Mouse (Mus musculus) cortical plate, adult 2 months (tissue): ENCODE data around the gene Dnajc6. TPM values are rescaled to one million over a fixed set of nuclear protein-coding genes. Genes with fewer than 3 reads are reported as not detected.

Experiments
- H3K27ac ChIP-seq: fragments of 200-500 bp; 2 replicates; pipeline ENCODE4 v1.5.1; 2012; ENCODE audit warnings: low read length, control low read depth, inconsistent platforms; ENCODE audit not compliant: insufficient read depth
- H3K4me1 ChIP-seq: fragments of 200-500 bp; 2 replicates; pipeline ENCODE4 v1.6.1; 2011; ENCODE audit warnings: low read length; ENCODE audit not compliant: control insufficient read depth, insufficient read depth
- H3K4me3 ChIP-seq: fragments of 200-500 bp; 2 replicates; pipeline ENCODE4 v1.5.1; 2011; ENCODE audit warnings: mild to moderate bottlenecking, low read length, control low read depth; ENCODE audit not compliant: insufficient read depth
- CTCF ChIP-seq: fragments of 200-500 bp; IDR thresholded peaks from 2 replicates; pipeline ENCODE4 v1.5.1; 2011; ENCODE audit warnings: mild to moderate bottlenecking, control low read depth, low read length; ENCODE audit not compliant: insufficient read depth; ENCODE audit errors: extremely low read depth
- POLR2A ChIP-seq: fragments of 200-500 bp; IDR thresholded peaks from 2 replicates; pipeline ENCODE4 v1.6.1; 2011; ENCODE audit warnings: mild to moderate bottlenecking, low read length, control low read depth; ENCODE audit not compliant: insufficient read depth; ENCODE audit errors: extremely low read depth
- polyA plus RNA-seq: library from polyadenylated mRNA; depleted of rRNA; stranded (reverse); fragments of >200 nt; gene quantifications from 2 replicates; pipeline ENCODE4 v1.2.3, GENCODE M21; 2012

Gene Dnajc6
- polyA plus RNA-seq, 1 experiment: 144 TPM

GRCm38 (mm10) chr4:101511768-101512521 lies 15.5 kb downstream of the Dnajc6 start:
- H3K4me3 ChIP-seq: no peak overlapping the region
- H3K4me1 ChIP-seq: peaks cover 13% of the 10 kb centered on the region
- TF ChIP-seq CTCF (no peak), POLR2A (no peak)
- H3K27ac ChIP-seq: no peak overlapping the region

DNA sequence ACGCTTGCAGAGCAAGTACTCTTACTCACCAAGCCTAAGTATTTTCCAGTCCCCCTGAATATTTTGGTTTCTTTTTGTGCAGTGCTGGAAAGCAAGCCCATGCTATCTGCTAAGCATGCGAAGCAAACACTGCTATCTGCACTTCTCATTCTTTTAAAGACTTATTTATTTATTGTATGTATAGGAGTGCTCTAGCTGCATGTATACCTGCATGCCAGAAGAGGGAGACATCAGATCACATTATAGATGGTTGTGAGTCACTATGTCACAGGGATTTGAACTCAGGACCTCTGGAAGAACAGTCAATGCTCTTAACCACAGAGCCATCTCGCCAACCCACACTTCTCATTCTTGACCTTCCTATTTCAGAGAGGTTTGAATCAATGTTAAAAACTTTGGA lies 16.8 kb downstream of the Dnajc6 start:
- H3K27ac ChIP-seq: no peak overlapping the region
- H3K4me1 ChIP-seq: peaks cover 18% of the 10 kb centered on the region
- H3K4me3 ChIP-seq: no peak overlapping the region
- TF ChIP-seq CTCF (peak; percentile 4; the same call in 1 of the 2 replicates), POLR2A (no peak)

- H3K4me3 ChIP-seq: no peak overlapping the region
- TF ChIP-seq POLR2A: no peak
- TF ChIP-seq CTCF: no peak
- H3K4me1 ChIP-seq: peaks cover 16% of the 10 kb centered on the region
- H3K27ac ChIP-seq: 0 out of 2 replicates have a peak overlapping the region, but pooled peaks have one; percentile 0
Observed at GRCm38 (mm10) chr4:101515853-101516252, 19.4 kb downstream of the Dnajc6 start.

DNA sequence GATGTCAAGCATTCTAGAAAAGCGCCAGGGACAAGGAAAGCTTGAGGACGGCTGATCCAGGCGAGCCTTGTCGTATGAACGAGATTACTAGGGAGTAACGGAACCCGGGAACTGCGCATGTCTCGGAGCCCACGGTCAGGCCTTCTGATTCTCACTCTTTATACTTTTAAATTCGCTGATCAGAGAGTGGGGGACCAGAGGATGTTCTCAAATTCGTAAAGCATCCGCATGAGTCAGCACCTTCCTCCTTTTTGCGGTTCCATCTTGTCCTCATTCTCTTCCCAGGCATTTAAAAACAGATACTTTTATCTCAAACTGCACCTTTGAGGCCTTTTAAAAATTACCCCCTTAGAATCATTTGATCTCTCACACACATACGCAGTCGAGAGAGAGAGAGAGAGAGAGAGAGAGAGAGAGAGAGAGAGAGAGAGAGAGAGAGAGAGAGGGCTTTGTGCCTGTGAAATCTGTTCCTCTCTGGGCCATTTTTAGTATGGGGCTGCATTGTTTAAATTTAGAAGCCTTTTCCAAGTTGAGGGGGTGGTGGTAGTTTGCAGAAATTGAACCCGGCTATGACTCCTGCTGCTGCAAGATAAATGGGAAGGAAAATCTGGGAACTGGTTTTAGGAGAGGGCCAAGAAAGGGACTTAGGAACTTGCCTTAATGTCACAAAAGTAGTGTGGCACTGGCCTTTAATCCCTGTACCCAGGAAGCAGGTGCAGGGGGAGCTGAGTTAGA lies 20.2 kb downstream of the Dnajc6 start:
- TF ChIP-seq CTCF (no peak), POLR2A (no peak)
- peaks cover 15% of the 10 kb centered on the region for H3K4me1 ChIP-seq
- 0 out of 2 replicates have a peak overlapping the region, but pooled peaks have one; percentile 0 for H3K27ac ChIP-seq
- H3K4me3 ChIP-seq: no peak overlapping the region

DNA sequence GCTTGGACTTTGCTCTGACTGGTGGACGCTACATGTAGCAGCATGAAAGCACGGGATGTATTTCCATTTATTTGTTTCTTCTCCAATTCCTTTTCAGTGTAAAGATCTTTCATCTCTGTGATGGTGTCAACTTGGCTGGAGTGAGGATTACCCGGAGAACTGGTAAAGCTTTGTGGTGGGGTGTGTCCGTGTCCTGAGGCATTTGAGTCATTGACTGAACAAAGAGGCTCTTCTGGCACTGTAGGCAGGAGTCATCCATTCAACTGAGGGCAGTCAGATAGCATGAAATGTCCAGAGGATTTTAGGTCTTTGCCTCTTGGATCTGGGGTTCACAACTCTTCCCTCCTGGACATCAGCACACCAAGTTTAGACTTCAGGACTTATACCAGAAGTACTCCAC lies 35.5 kb downstream of the Dnajc6 start:
- Histone ChIP-seq H3K4me1 (no peaks in the 10 kb centered on the region), H3K4me3 (no peak overlapping the region), H3K27ac (no peak overlapping the region)
- TF ChIP-seq CTCF: no peak
- TF ChIP-seq POLR2A: no peak

DNA sequence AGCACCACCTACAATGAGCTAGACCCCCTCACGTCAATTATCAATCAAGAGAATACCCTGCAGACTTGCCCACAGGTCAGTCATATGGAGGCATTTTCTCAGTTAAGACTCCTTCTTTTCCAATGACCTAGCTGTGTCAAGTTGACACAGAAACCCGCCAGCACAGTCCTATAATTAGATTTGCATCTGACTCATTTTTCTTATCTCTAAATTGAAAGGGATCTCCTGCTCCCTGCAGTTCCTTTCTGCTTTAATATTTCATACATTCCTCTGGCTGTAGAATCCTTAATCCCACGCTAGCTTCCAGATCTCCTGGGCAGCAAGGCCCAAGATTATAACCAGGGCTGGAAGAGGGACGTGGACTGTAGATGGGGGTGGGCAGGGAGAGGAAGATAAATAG lies 44.1 kb downstream of the Dnajc6 start:
- H3K27ac ChIP-seq: no peak overlapping the region; the same call in 1 of the 2 replicates
- TF ChIP-seq POLR2A: no peak
- TF ChIP-seq CTCF: no peak
- peaks cover 1% of the 10 kb centered on the region; the same call in 1 of the 2 replicates for H3K4me1 ChIP-seq
- no peak overlapping the region for H3K4me3 ChIP-seq

- Histone ChIP-seq H3K4me3 (peak overlapping the region; percentile 39), H3K27ac (peak overlapping the region; percentile 2), H3K4me1 (peaks cover 7% of the 10 kb centered on the region)
- TF ChIP-seq POLR2A: no peak
- TF ChIP-seq CTCF: no peak
Observed at GRCm38 (mm10) chr4:101549958-101550591, 53.6 kb downstream of the Dnajc6 start.

GRCm38 (mm10) chr4:101550671-101551161 lies 54.3 kb downstream of the Dnajc6 start:
- peak overlapping the region; percentile 2 for H3K27ac ChIP-seq
- peaks cover 7% of the 10 kb centered on the region for H3K4me1 ChIP-seq
- TF ChIP-seq CTCF (no peak), POLR2A (no peak)
- peak overlapping the region; percentile 39 for H3K4me3 ChIP-seq

- TF ChIP-seq POLR2A (no peak), CTCF (no peak)
- peak overlapping the region; percentile 10; the same call in 1 of the 2 replicates for H3K27ac ChIP-seq
- peak overlapping the region; percentile 39; the same call in 1 of the 2 replicates for H3K4me3 ChIP-seq
- peaks cover 7% of the 10 kb centered on the region for H3K4me1 ChIP-seq
Observed at GRCm38 (mm10) chr4:101551425-101551824, 55.0 kb downstream of the Dnajc6 start.
